Mouse (Mus musculus) T-cell, adult 66 days (primary cell): ENCODE data around the gene Cenpn. TPM values are rescaled to one million over a fixed set of nuclear protein-coding genes. Genes with fewer than 3 reads are reported as not detected.

Experiments
- total RNA-seq, 2 experiments: library from RNA; stranded (reverse); gene quantifications; 3 replicates in 1 of 2; 4 replicates in 1 of 2; pipeline ENCODE4 v1.2.4; 2023

Gene Cenpn
- total RNA-seq = 1 to 10 TPM; 2.6 to 5.0 TPM

DNA sequence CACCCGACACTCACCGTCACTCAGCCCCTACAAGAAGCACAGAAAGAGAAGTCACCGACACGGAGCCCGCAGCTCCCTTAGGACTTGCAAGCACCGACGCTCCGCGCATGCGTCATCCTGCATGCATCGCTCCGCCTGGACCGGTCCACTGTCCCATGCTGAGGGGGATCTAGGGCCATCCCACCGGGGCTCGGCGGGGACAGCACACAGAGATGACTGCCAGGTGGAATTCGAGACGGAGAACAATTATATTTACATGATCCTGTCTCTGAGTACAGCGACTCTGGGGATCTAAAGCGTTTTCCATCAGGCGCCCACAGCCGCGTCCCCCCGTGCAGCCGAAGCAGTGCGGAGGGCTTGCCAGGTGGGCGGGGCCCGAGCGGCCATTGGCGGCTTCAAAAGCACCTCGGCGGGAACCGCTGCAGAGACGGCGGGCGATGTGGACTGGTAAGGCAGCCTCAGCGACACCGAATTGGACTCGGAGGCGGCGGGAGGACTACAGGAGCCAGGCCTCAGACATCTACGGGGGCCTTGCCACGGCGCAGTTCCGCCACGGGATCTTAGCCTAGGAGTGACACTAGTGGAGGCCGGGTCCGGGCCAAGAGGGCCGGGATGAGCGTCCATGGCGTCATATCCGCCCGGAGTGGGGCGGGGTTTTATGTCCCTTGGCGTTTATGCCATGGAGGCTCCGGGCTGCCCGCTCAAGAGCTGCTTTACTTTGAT, at the start of gene Cenpn, which contains the start of gene Cmc2:
Gene Cenpn (plus strand): TSS at position 394 of the 723 bp plus-strand sequence.
Gene Cmc2 (minus strand): TSS at position 119 of the 723 bp plus-strand sequence.

DNA sequence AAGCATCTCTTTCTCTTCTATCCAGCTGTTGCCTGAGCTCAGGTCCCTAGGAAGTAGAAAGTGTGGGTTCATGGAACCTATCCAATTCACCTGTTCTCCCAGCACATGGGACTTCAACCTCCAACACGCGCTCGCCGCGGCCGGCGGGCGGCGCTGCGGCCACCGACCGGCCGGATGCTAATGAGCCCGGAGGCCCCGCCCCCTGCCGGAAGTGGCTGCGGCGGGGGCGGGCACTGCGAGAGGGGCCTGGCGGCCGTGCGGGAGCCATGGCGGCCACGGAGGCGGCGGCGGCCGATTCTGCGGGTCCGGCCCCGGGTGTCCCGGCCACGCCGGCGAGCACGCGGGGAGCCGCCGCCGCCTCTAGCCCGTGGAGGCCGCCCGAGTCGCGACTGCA, 21.6 kb downstream of the Cenpn start, which contains the start of gene Atmin:
Gene Atmin (plus strand): TSS at position 233 of the 394 bp plus-strand sequence.

DNA sequence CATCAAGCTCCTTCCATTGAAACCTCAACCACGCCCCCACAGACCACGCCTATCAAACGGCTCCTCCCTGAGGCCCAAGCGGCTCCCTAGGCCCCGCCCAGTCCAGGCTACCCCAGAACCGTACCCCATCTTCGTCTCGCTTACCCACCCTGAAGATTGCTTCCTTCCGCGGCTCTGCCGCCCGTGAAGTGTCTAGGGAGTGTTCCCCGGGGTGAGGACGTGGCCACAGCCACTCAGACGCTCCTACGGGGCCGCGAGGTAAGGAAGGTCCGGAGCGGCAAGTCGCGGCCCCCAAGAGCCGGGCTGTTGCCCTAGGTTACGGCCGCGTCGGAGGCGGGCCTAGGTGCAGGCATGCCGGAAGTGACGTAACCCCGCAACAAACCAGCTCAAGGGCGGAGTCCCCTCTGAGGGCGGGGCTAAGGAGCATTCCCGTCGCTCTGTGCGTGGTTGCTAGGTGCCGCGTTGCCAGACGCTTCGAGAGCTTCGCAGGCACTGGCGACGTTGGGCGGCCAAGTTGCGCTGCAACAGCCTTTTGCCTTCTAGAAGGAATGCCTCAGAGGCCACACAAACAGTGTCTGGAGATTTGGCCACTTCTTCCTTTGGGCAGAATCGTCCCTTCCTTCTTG, 57.2 kb downstream of the Cenpn start, which contains the start of gene 1700030J22Rik:
Gene 1700030J22Rik (minus strand): TSS at position 329 of the 626 bp plus-strand sequence.

Other genes with a start within 250 kb of the Cenpn start
- gene Cdyl2, start 188.7 kb upstream of the Cenpn start, total RNA-seq = 10 to 100 TPM; 15.2 to 17.4 TPM
- gene Cmc2, start 275 bp upstream of the Cenpn start, total RNA-seq = 1 to 10 TPM; 7.5 to 9.3 TPM
- gene Atmin, start 21.7 kb downstream of the Cenpn start, total RNA-seq = 10 to 100 TPM; 19.4 to 22.1 TPM
- gene 1700030J22Rik, start 57.2 kb downstream of the Cenpn start, total RNA-seq = under 1 TPM in 1 of 2 experiments, not detected in 1; 0.39 TPM
- 1 to 10 TPM; 8.5 to 8.7 TPM for gene Gcsh, start 71.8 kb downstream of the Cenpn start, total RNA-seq
- under 1 TPM in 1 of 2 experiments, not detected in 1; 0.09 TPM for gene Pkd1l2, start 160.7 kb downstream of the Cenpn start, total RNA-seq
- not detected for gene Bco1, start 174.1 kb downstream of the Cenpn start, total RNA-seq
- gene Gan, start 236.4 kb downstream of the Cenpn start, total RNA-seq = 10 to 100 TPM; 10.5 to 11.7 TPM